Mouse (Mus musculus) left cerebral cortex, adult 18-20 months (tissue): ENCODE results near the gene Sipa1l3. TPM values are rescaled to one million over a fixed set of nuclear protein-coding genes. Genes with fewer than 3 reads are reported as not detected.
A peak's percentile ranks its signal among the peaks of the same experiment; 100 is the strongest.

Source experiments
- DNase-seq, 2 experiments: peaks; one replicate each; pipeline ENCODE4 v3.0.0; 2021 to 2022; ENCODE audit warnings: low spot score in 2 of 2, mixed read lengths in 1 of 2
- total RNA-seq, 2 experiments: library from RNA; stranded (reverse); gene quantifications; 2 replicates each; pipeline ENCODE4 v1.2.3; 2021

Gene Sipa1l3
- total RNA-seq, 2 experiments from 2014 or later: 54.7 to 54.9 TPM

GRCm38 (mm10) chr7:29447147-29447829, 71.2 kb downstream of the Sipa1l3 start:
- DNase-seq: no peak

GRCm38 (mm10) chr7:29446156-29446555, 72.3 kb downstream of the Sipa1l3 start:
- DNase-seq: no peak

DNA sequence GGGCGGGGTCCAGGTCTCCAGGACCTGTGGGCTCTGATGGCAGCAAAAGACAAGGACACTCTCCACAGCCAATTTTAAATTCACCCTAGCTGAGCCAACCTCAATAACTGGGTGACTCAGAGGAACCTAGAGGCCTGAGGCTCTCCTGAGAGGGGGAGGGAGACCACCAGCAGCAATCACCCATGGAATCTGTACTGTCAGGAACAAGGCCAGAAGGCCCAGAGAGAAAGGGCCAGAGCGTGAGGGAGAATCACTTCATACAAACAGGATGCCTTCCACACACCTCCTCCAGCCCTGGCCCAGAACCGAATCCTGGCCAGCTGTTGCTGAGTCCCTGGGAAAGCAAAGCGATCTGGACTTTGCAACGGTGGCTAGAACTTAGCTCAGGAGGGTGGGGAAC, 73.9 kb downstream of the Sipa1l3 start:
- no peak for DNase-seq

DNA sequence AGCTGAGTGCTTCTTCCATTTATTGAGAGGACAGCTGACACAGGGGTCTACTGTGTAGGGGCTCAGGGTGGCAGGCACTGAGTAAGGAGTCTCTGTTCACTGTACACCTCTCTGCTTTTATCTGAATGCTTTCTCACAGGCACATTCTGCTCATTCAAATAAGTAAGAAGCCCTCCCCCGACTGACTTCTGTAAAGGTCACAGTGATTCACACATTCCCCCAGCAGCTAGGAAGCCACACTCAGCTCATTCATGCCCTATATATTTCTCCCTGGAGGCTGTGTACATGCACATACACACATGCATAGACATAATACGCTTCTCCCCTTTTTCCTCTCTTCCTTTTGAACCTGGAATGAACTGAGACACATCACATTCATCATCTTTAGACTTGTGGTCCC, 74.4 kb downstream of the Sipa1l3 start:
- DNase-seq: no peak

- DNase-seq: no peak
Measured at GRCm38 (mm10) chr7:29441793-29442192, 76.6 kb downstream of the Sipa1l3 start.

DNA sequence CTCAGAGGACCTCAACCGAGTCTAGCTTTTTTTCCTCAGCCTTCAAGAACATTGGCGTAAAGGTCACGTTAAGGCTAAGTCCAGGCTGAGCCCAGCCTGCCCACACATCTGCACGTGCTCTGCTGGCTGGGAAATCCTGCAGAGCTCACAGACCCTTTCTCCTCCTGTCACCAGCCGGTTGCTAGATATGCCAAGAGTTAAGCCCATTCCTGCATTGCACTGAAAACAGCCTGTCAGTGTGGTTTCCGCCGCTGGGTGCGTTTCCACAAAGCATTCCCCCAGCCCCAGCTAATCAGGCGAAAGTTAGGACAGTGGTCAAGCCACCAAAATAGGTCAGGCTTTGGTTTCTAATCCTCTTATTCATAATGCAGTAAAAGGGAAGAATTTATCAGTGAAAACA, 77.3 kb downstream of the Sipa1l3 start:
- no peak for DNase-seq

GRCm38 (mm10) chr7:29438655-29439282, 79.7 kb downstream of the Sipa1l3 start:
- no peak for DNase-seq

- DNase-seq: no peak
Measured at GRCm38 (mm10) chr7:29438204-29438603, 80.2 kb downstream of the Sipa1l3 start.

GRCm38 (mm10) chr7:29437072-29437471, 81.4 kb downstream of the Sipa1l3 start:
- no peak for DNase-seq

DNA sequence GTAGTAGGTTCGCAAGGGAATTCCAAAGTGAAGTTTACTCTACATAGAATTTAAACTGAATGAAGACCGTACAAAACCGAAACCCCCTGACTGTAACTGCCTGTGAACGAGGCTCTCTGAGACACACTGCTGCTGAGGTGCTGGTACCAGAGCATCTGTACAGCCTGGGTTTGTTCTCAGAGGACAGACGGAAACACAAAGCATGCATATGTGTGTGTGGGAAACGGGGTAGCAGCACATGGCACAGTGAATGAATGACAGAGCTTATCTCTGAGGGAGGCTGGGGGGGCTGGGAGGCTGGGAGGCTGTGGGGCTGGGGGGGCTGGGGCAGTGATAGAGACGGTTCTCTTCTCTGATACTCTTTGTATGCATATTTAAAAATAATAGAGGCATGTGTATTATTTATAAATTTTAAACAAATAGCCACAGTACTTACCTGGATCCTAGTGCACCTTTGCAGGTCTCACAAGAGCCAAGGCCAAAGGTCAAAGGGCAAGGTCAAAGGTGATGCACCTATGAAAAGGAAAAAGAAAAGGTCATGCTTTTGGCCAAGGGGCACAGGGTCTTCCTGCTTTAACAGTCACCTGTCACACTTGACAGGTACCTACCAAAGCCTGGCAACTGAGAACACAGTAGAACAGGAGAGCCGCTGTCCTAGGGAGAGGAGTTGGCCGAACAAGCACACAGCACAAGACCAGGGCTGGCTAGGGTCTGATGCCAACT, 84.0 kb downstream of the Sipa1l3 start:
- no peak for DNase-seq

DNA sequence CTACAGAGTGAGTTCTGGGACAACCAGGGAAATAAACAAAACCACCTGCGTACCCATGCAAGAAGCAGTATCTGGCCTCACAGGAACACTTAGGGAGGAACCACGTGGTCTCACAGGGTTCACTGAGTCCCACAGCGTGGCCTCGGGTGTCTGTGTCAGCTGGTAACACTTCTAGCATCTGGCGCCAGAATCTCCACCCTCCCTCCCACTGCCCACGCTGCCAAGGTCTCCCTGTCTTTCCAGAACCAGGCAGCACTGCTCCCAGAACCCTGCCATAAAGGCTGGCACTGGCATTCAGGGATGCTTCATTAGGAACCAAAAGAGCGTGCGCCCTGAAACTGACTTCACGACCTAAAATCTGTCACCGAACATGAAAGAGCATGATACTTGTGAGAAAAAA, 84.7 kb downstream of the Sipa1l3 start:
- DNase-seq: no peak

DNA sequence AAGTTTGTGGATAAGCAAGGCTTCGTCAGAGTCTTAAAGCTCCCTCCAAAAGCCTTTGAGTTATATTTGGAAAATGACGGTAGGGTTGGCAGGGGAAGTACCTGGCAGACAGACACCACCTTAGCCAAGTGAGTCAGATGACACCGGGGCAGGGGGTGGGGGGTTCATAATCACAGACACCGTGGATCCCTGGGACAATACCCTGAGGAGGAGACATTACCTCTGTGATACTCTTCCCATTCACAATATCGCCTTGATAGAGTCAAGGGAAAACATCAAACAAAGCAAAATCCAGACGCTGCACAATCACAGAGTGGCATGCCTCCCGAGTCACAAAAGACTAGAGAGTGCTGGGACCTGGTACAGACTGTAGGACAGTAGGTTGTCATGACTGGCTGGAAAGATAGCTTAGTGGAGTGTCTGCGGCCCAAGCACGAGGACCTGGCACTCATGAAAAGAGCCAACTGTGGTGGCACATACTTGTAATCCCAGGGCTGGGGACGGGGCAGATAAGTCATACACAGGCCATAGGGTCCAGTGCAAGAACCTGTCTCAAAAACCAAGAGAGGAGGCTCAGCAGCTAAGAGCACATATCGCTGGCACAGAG, 85.4 kb downstream of the Sipa1l3 start:
- no peak for DNase-seq

DNA sequence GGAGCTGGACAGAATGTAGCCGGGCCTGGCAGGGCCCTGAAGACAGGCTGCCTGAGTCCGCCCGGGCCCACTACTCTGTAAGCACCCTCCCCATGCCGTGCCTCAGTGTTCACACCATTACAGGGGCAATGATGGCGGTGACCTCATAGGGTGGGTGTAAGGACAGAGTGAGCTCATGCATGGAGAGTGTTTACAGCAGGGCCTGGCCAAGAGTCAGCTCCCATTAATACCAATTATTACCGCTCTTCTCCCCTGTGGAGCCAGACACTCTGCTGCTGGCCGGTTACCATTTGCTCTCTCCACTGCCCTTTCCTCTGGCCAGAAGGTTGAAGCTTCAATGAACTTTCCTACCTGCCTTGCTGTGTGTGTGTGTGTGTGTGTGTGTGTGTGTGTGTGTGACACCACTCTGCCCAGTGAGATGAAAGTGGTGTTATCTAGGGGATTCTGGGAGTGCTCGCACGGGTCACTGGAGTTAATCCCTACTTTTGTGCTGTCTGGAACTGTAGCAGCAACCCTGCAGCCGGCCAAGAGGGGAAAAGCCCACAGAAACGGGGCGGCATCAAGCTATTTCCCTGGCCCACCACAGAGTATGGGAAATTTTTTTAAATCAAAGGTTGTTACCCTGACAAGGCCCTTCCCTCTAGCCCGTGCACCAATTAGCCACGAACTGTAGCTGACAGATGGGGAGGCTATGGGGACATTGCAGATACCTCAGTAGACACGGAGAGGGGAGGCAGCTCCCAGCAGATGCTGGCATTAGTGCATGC, 86.1 kb downstream of the Sipa1l3 start:
- no peak for DNase-seq

GRCm38 (mm10) chr7:29430739-29431211, 87.7 kb downstream of the Sipa1l3 start:
- no peak for DNase-seq

DNA sequence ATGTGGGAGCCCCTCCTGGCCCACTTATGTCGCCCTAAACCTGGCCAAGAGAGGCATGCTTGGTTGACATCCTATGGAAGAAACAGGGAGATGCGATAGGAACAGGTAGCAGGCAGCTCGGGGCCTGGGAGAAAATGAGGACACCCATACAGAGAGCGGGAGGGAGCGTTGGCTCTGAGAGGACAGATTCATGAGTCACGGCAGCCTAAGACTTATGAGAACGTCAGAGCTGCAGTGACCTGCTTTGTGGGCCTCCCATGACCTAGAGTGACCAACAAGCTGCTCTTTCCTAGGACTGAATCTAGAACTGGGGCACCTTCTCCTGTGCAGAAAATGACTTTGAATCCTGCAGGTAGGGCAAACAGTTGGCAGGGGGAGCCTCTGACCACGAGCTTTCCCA, 92.4 kb downstream of the Sipa1l3 start:
- DNase-seq: no peak

- DNase-seq: peak in 1 of 2 experiments; percentile 46
Measured at GRCm38 (mm10) chr7:29425413-29425827, 93.0 kb downstream of the Sipa1l3 start.

DNA sequence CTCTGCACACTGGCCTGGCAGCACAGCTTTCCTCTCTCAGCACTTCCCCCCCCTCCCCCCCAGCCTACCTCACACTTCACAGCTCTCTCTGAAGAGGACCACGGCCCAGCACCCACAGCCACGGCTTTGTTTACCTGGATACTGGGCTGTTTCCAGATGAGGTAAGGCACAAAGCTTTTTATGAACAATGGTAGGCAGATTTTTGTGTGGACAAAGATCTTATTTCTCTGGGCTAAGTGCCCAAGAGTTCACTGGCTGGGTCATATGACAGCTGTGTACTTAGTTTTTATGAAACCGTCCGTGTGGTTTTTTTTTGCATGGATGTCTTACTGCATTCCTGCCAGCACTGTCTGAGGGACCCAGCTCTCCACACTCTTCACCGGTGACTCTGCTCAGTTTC, 93.8 kb downstream of the Sipa1l3 start:
- DNase-seq: no peak

DNA sequence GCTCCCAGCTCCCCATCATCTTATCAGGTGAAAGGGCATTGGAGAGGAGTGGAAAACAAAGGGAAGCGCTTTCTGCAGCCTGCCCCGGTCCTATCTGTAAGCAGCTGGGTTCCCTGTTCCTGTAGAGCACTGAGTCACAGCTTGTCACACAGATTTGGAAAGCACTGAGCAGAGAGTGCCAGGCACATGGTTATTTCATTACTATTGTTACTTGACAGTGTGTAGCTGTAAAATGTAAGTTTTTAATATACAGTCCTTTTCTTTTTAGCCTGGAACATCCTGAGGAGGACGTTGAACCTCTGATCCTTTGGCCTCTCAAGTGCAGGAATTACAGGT, 96.6 kb downstream of the Sipa1l3 start:
- DNase-seq: no peak

DNA sequence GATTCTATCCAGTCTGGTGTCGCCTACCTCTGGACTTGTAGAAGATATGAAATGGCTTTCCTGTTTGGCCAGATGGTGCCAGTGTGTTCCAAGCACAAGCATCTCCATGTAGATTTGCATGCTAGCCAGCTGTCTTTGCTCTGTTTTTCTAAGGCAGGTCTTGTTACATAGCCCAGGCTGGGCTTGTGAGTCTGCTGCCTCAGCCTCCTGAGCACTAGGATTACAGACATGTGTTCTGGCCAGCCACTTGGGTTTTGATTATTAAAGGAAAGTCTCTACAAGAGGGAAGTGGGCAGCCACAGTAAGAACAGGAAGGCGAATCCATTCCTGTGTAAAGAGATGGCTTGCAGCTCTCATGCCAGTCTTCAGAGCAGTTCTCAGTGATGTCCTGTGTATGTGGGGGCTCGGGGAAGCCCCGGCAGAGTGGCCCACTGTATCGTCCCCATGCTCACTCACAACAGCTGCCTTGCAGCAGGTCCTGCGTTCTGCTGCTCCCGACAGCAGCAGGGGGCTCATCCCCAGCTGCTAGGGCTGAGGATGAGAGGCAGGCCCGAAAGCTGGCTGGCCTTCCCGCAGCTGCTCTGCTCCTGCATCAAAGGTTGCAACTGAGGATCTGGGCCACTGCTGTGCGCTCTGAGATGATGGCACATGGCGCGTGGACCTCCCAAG, 97.1 kb downstream of the Sipa1l3 start:
- no peak for DNase-seq

DNA sequence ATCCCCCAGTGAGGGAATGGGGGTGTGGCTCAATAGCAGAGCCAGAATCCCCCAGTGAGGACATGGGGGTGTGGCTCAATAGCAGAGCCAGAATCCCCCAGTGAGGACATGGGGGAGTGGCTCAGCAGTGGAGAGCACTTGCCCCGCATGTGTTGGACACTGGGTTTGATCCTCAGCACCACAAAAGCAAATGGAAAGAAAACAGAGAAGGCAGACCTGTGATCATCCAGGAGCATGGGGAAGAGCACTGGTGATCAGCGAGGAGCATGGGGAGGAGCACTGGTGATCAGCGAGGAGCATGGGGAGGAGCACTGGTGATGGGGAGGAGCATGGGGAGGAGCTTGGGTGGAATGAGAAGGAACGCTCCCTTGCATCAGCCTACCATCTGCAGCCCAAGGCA, 98.6 kb downstream of the Sipa1l3 start:
- DNase-seq: no peak

GRCm38 (mm10) chr7:29418231-29418630, 100.2 kb downstream of the Sipa1l3 start:
- no peak for DNase-seq
